Mouse (Mus musculus) C2C12 (cell line): Measurements from ENCODE around the gene Uhrf1bp1l.

Source experiments
- CTCF ChIP-seq: IDR thresholded peaks from one replicate; pipeline ENCODE4 v1.5.1; 2011; ENCODE audit not compliant: control insufficient read depth, insufficient read depth, insufficient read length
- FOSL1 ChIP-seq: IDR thresholded peaks from one replicate; pipeline ENCODE4 v1.8.0; 2011; ENCODE audit warnings: mild to moderate bottlenecking, low read length; ENCODE audit not compliant: poor library complexity, insufficient read depth, severe bottlenecking
- MAX ChIP-seq: IDR thresholded peaks from one replicate; pipeline ENCODE4 v1.6.1; 2011; ENCODE audit warnings: mild to moderate bottlenecking, control low read depth
- MYOD1 ChIP-seq: IDR thresholded peaks from one replicate; pipeline ENCODE4 v1.6.1; 2011; ENCODE audit warnings: low read depth; ENCODE audit not compliant: control insufficient read depth, insufficient read length
- USF1 ChIP-seq: IDR thresholded peaks from one replicate; pipeline ENCODE4 v1.6.1; 2011; ENCODE audit warnings: low read depth, mild to moderate bottlenecking, control low read depth, moderate library complexity

DNA sequence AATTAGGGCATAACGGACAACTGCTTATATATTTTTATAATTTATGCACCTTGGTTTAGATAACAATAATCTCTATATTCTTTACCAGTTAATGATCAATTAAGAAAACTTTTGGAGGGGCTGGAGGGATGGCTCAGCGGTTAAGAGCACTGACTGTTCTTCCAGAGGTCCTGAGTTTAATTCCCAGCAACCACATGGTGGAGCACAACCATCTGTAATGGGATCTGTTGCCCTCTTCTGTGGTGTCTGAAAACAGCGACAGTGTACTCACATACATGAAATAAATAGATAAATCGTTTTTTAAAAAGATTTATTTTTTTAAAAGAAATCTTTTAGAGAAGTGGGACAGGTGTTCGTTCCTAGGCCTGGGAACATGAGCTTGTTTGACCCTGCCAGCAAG lies 7.7 kb upstream of the Uhrf1bp1l start:
- TF ChIP-seq CTCF: no peak
- TF ChIP-seq USF1: no peak
- TF ChIP-seq MYOD1: no peak
- TF ChIP-seq FOSL1: no peak
- TF ChIP-seq MAX: no peak
